Mouse (Mus musculus) liver, embryonic 12.5 days (tissue): Measurements from ENCODE around the gene Tmem53. TPM values are rescaled to one million over a fixed set of nuclear protein-coding genes. Genes with fewer than 3 reads are reported as not detected.

ENCODE experiments used
- ATAC-seq: fragments of 200-750 bp; cut with Nextera tagmentation; 2 replicates; pipeline ENCODE4 v1.8.0; 2017; ENCODE audit warnings: moderate number of reproducible peaks, mild to moderate bottlenecking, moderate library complexity
- H3K27ac ChIP-seq: fragments of 300-500 bp; sonication (generic); 2 replicates; pipeline ENCODE4 v1.5.1; 2016; ENCODE audit warnings: mild to moderate bottlenecking
- H3K27me3 ChIP-seq: fragments of 300-500 bp; sonication (generic); replicated peaks from 2 replicates; pipeline ENCODE4 v1.6.1; 2016; ENCODE audit warnings: mild to moderate bottlenecking, moderate library complexity
- H3K36me3 ChIP-seq: fragments of 300-500 bp; sonication (generic); 2 replicates; pipeline ENCODE4 v1.6.1; 2016; ENCODE audit warnings: mild to moderate bottlenecking, moderate library complexity
- H3K4me1 ChIP-seq: fragments of 300-500 bp; sonication (generic); 2 replicates; pipeline ENCODE4 v1.6.1; 2016
- H3K4me2 ChIP-seq: fragments of 300-500 bp; sonication (generic); 2 replicates; pipeline ENCODE4 v1.6.1; 2016; ENCODE audit warnings: mild to moderate bottlenecking, moderate library complexity
- H3K4me3 ChIP-seq: fragments of 300-500 bp; sonication (generic); 2 replicates; pipeline ENCODE4 v1.5.1; 2016; ENCODE audit warnings: mild to moderate bottlenecking, moderate library complexity
- H3K9ac ChIP-seq: fragments of 300-500 bp; sonication (generic); 2 replicates; pipeline ENCODE4 v1.6.1; 2016; ENCODE audit warnings: mild to moderate bottlenecking, moderate library complexity
- H3K9me3 ChIP-seq: fragments of 300-500 bp; sonication (generic); replicated peaks from 2 replicates; pipeline ENCODE4 v1.6.1; 2016; ENCODE audit warnings: mild to moderate bottlenecking, moderate library complexity
- WGBS: fragments of 180-500 bp; shearing (Covaris S2); methylation state at CpG from one replicate; pipeline ENCODE4 v1.1.7; 2016; ENCODE audit not compliant: insufficient replicate concordance; 5-methylcytosine and 5-hydroxymethylcytosine counted together
- polyA plus RNA-seq: library from polyadenylated mRNA; unstranded; fragments of >200 nt; fragmentation: Nextera tagmentation; extraction: Ambion mirVana; gene quantifications from 2 replicates; pipeline ENCODE4 v1.2.1, GENCODE M21; 2016

The Tmem53 gene
- polyA plus RNA-seq, 1 experiment from 2014 or later = 2.3 TPM

DNA sequence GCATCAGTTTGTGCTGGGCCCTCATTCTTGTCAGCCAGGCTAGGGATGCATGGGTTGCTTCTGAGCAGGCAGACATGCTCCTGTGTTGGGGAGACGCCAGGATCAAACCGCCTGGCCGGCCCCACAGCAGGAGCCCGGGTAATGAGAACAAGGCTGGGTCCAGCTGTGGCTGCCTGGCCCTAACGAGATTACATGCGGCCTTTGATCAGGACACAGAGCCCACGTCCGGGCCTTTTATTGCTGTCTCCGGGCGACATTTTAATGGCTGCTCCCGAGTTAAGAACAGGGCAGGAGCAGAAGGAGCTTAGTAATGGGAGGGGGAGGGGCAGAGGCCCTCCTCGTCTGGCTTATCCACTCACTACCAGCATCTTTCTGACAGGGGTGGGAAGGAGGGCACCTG lies 20.7 kb downstream of the Tmem53 start:
- Histone ChIP-seq H3K27ac (no peak overlapping the region), H3K4me2 (no peak overlapping the region)

DNA sequence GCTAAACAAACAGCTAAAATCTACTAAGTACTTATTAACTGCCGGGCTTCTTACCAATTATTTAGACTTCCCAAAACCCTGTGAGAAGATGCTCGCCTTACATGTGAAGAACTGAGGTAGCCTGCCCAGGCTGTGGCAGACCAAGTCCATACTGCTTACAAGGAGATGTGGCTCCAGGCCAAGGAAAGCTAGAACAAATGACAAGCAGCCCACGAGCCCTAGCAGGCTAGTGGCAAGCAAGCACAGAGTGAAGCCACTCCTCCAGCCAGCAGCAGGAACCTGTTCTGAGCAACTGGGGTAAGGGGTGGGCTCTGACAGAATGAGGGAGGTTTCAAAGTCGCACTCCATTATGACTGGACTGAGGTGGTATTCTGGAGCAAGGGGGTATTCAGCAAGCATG lies 23.0 kb downstream of the Tmem53 start:
- Histone ChIP-seq H3K4me2 (no peak overlapping the region), H3K27ac (no peak overlapping the region), H3K36me3 (peaks cover 86% of the 10 kb centered on the region), H3K9me3 (peaks cover 9% of the 10 kb centered on the region), H3K4me3 (no peak overlapping the region), H3K4me1 (no peaks in the 10 kb centered on the region), H3K9ac (no peak overlapping the region), H3K27me3 (no peaks in the 10 kb centered on the region)
- ATAC-seq = no peak
- 82% methylated on average over 4 of the region's 4 CpGs for WGBS

More for the DNA sequence above, 20.7 kb downstream of the Tmem53 start:
- Histone ChIP-seq H3K9me3 (peaks cover 9% of the 10 kb centered on the region), H3K36me3 (peaks cover 64% of the 10 kb centered on the region), H3K27me3 (peaks cover 4% of the 10 kb centered on the region; the same call in 1 of the 2 replicates), H3K4me1 (no peaks in the 10 kb centered on the region), H3K4me3 (no peak overlapping the region), H3K9ac (no peak overlapping the region)
- whole genome bisulfite sequencing = 66% methylated on average over 12 of the region's 12 CpGs
- no peak for ATAC-seq

DNA sequence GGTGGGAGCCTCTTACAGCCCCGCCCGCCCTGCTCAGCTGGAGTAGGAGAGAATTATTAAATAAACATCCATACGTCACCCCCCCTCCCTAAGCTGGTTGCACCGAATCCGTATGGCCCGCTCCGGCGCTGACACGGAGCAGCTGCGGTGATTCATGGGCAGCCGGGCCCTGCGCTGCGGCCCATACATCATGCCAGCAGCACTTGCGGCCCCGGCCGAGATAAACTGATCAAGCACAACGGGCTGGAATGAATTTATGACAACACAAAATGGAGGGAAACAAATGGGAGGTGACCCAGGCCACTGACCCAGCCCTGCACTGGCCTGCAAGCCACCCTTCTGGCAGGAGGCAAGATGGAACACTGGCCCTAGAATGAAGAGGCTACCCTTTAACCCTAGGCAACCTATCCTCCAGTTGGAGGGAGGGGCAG lies 24.5 kb downstream of the Tmem53 start:
- 81% methylated on average over 17 of the region's 17 CpGs for WGBS
- no peak overlapping the region for H3K27ac ChIP-seq
- H3K9me3 ChIP-seq = peaks cover 9% of the 10 kb centered on the region
- H3K36me3 ChIP-seq = peaks cover 100% of the 10 kb centered on the region
- no peak for ATAC-seq
- no peak overlapping the region for H3K4me2 ChIP-seq
- no peaks in the 10 kb centered on the region for H3K27me3 ChIP-seq
- H3K9ac ChIP-seq = no peak overlapping the region
- H3K4me1 ChIP-seq = no peaks in the 10 kb centered on the region
- H3K4me3 ChIP-seq = no peak overlapping the region

DNA sequence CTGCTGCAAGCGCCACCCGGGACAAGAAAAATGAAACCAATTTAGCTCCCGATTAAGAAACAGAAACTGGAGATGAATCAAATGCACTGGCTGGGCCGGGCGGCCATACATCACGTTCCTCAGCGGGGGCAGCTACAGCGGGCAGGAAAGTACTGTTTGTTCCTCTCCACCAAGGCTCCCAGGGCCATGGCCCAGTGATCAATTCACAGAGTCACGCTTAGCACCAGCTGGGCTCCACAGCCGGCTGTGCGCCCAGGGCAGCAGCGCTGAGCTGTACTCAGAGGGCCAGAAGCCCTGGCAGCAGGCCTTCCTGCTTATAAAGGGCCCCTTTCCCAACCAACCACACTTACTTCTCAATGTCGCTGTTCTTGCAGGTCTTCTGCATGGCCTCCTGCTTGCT lies 25.3 kb downstream of the Tmem53 start:
- peaks cover 9% of the 10 kb centered on the region for H3K9me3 ChIP-seq
- H3K36me3 ChIP-seq = peaks cover 100% of the 10 kb centered on the region
- H3K4me3 ChIP-seq = no peak overlapping the region
- H3K4me2 ChIP-seq = no peak overlapping the region
- H3K27me3 ChIP-seq = no peaks in the 10 kb centered on the region
- H3K4me1 ChIP-seq = no peaks in the 10 kb centered on the region
- H3K27ac ChIP-seq = no peak overlapping the region
- WGBS = 87% methylated on average over 13 of the region's 13 CpGs
- H3K9ac ChIP-seq = no peak overlapping the region
- ATAC-seq = no peak

DNA sequence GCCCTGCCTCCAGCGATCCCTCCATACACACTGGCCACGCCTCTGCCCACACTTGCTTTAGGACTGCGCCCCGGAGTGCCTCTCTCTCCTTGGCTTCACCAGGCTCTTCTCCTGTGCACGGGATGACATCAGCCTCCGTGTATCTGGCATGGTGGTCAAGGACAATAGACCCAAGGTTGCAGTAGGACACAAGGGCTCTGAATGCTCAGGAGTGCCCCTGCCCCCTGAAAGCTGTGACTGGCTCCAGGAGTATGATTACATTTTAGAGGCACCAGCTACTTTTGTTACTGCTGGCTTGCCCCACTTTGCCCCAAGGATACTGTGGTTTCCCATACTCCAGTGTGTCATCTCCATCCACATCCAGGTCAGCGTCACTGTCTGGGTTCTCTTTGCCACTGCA lies 25.9 kb downstream of the Tmem53 start:
- peaks cover 100% of the 10 kb centered on the region for H3K36me3 ChIP-seq

DNA sequence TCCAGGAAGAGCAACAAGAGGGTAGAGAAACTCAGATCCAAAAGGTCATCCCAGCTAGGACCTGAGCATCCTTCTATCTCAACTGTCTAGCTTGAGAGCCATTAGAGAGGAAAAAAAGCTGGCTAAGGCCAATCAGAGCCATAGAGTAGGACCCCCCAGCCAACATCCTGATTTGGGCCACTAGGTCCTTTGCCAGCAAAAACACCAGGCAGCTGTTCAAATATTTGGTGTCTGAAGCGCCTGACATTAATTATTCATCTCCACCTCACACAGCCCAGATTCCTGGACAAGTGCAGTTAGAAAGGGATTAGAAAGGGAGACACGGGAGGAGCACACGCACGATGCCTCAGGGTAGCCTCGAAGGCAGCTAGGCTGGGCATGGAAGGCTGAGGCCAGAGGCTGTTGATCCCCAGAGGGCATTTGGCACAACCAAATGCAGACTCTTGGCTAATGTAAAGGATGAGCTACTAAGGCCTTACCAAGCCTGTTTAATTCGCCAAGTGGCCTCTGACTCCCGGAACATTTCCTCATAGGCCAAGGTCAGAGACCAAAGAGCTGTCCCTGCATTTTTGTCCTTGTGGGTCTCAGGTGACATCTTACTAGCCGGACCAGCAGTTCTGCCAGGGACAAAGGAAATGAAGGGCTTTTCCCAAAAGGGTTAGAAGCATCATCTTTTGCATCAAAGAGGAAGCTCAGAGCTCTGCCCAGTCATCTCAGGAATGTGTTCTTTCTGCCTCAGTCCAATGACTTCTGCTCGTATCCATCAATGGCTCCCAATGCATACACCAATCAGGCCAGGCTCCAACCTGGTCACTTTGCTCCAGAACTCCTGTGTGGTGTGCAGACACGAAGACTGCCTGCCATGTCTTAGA lies 26.9 kb downstream of the Tmem53 start:
- no peak overlapping the region for H3K4me3 ChIP-seq
- ATAC-seq = no peak
- no peak overlapping the region for H3K27ac ChIP-seq
- H3K4me1 ChIP-seq = peaks cover 9% of the 10 kb centered on the region
- peaks cover 9% of the 10 kb centered on the region for H3K9me3 ChIP-seq
- H3K9ac ChIP-seq = no peak overlapping the region
- H3K4me2 ChIP-seq = no peak overlapping the region
- 84% methylated on average over 10 of the region's 10 CpGs for WGBS
- no peaks in the 10 kb centered on the region for H3K27me3 ChIP-seq
- H3K36me3 ChIP-seq = peaks cover 100% of the 10 kb centered on the region

More for the DNA sequence above, 25.9 kb downstream of the Tmem53 start:
- Histone ChIP-seq H3K4me2 (no peak overlapping the region), H3K4me3 (no peak overlapping the region), H3K27ac (no peak overlapping the region), H3K27me3 (no peaks in the 10 kb centered on the region), H3K9ac (no peak overlapping the region), H3K9me3 (peaks cover 9% of the 10 kb centered on the region), H3K4me1 (no peaks in the 10 kb centered on the region)
- WGBS = 85% methylated on average over 7 of the region's 7 CpGs
- ATAC-seq = no peak

DNA sequence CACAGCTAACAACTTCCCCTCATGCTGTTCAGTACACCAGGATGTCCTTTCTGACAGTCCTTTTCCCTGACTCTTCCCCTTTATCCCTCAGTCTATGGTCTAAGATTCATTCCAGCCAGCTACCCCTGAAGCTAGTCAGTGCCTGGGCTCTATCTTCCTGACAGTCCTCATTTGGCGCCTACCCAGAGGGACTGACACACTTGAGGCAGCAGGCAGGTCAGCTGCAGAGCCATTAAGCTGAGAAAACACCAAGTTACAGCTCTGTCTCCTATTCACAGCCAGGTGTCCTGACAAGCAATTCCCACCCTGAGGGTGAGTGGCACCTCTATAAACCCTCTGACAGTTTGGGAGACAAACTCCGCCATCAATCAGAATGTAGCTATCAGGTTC lies 27.5 kb downstream of the Tmem53 start:
- peaks cover 6% of the 10 kb centered on the region for H3K9me3 ChIP-seq
- H3K27ac ChIP-seq = no peak overlapping the region
- H3K27me3 ChIP-seq = no peaks in the 10 kb centered on the region
- ATAC-seq = no peak
- 81% methylated on average over 2 of the region's 2 CpGs for WGBS
- peaks cover 15% of the 10 kb centered on the region for H3K4me1 ChIP-seq
- no peak overlapping the region for H3K9ac ChIP-seq
- H3K36me3 ChIP-seq = peaks cover 100% of the 10 kb centered on the region
- H3K4me3 ChIP-seq = no peak overlapping the region
- H3K4me2 ChIP-seq = no peak overlapping the region

DNA sequence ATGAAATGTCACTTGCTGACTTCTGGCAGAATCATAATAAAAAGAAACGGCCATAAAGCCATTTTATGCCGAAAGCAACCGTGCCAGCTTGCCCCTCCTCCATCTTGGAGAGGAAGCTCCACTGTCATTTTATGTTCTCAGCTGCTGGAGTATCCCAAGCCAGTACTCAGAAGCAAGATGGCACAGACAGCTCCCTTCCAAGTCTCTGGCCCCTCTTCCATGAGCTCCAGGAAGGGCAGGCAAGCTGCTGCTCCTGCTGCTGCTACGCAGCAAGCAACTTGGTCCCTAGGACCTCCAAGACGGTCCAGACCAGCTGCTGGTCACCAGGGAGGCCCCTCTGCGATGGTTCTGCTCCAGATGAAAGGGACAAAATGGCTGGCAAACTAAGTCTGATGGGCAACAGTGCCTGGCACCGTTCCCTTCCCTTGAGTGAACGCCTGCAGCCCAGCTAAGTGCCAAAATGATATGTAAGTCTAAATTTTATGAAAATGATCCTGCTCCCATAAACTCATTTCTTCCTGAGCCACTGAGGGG lies 28.7 kb downstream of the Tmem53 start:
- H3K9ac ChIP-seq = no peak overlapping the region
- no peaks in the 10 kb centered on the region for H3K27me3 ChIP-seq
- H3K36me3 ChIP-seq = peaks cover 100% of the 10 kb centered on the region
- no peak overlapping the region for H3K27ac ChIP-seq
- H3K4me3 ChIP-seq = no peak overlapping the region
- 88% methylated on average over 8 of the region's 8 CpGs for WGBS
- no peak overlapping the region for H3K4me2 ChIP-seq
- H3K9me3 ChIP-seq = no peaks in the 10 kb centered on the region
- H3K4me1 ChIP-seq = peaks cover 28% of the 10 kb centered on the region
- no peak for ATAC-seq

DNA sequence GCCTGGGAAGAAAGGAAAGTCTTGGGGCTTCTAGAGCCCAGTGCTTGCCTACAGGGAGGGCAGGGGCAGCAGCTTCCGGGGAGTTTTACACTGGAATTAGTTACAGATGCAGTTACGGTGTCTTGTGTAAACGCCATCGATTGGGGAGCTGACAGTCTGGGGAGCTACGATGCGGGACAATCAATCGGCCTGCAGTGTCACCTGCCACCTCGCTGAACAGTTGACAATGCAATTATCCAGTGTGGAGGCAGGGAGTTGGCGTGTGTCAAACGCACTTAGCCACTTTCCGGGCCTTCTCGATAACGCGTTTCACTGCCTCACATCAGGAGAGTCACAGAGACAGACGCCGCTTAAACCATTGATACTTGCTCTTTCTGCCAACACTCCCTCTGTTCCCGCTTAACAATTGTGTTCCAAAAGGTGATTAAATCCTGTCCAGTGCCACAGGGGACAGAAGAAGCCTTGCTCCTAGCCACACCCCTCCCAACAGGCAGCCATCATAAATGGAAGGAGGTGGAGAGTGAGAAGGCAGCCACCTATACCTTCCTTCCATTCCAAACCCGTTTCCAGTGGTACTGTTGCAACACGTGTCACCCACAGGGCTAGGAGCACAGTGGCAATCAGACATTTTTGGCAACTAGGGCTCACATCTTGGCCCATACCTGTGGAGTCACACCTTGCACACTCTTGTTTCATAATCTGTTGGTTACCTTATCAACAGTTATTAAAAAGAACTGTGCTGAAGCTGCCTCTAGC lies 29.5 kb downstream of the Tmem53 start:
- no peaks in the 10 kb centered on the region for H3K9me3 ChIP-seq
- H3K9ac ChIP-seq = no peak overlapping the region
- ATAC-seq = no peak
- no peak overlapping the region for H3K4me3 ChIP-seq
- 87% methylated on average over 19 of the region's 19 CpGs for WGBS
- H3K4me1 ChIP-seq = peaks cover 28% of the 10 kb centered on the region
- no peak overlapping the region for H3K4me2 ChIP-seq
- H3K27ac ChIP-seq = no peak overlapping the region
- peaks cover 100% of the 10 kb centered on the region for H3K36me3 ChIP-seq
- no peaks in the 10 kb centered on the region for H3K27me3 ChIP-seq

DNA sequence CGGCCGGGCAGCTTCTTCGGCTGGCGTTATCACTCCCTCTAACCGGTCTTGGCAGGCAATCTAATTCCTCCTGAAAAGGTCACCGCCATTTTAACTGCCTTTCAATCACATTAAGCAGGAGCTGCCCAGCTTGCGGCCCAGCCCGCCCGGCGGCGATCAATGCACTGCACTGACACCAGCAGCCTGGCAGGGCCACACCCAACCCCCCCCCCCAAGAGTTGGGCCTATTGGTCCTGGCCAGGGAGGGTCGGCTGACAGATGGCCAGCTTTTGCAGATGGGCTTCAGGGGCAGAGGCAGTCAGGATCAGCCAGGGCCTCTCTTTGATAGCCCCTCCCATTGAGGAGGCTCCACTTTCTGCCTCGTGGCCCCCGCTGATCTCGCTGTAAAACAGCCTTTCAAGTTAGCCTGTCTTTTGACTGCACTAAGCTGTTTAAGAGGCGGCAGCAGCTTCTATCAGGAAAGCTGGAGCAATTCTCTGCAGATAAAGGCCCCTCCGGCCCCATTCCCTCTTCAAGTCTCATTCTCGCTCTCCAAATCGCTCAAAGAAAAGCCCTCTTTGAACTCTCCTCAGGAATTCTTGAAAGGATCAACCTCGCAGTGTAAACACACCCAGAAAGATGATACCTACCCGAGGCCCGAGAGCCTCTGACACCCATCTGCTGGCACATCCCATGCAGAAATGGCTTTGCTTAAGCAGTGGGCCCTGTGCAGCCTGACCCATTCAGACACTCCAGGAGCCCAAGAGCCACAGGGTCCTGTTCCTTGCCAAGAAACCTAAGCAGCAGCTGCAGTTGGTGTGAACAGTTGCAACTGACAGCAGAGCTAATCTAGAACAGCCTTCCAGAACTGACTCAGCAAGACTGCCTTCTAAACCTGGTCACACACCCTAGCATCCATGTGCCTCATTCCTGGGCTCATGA lies 31.8 kb downstream of the Tmem53 start:
- Histone ChIP-seq H3K4me1 (peaks cover 44% of the 10 kb centered on the region), H3K27me3 (no peaks in the 10 kb centered on the region), H3K4me3 (no peak overlapping the region), H3K9me3 (no peaks in the 10 kb centered on the region), H3K4me2 (no peak overlapping the region), H3K36me3 (peaks cover 96% of the 10 kb centered on the region), H3K9ac (no peak overlapping the region), H3K27ac (no peak overlapping the region)
- ATAC-seq = no peak
- WGBS = 70% methylated on average over 22 of the region's 22 CpGs

DNA sequence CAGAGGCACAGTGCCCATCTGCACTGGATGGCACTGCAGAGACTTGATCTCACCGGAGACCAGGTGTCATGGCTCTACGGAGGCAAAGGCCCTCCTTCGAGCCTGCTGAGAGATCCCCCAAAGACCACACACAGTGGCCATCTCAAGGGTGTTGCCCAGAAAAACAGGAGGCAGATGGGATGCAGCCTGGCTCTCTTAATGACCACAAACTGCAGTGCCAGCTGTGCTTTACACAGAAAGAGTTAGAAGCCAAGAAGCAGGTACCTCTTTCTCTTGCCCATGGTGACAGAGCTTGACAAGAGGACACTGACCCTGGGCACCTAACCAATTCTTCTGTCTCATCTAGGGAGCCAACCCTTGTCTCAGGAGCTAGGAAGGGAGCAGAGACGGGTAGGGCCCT lies 32.6 kb downstream of the Tmem53 start:
- no peak for ATAC-seq
- H3K27ac ChIP-seq = no peak overlapping the region
- H3K4me2 ChIP-seq = no peak overlapping the region
- H3K4me1 ChIP-seq = peaks cover 46% of the 10 kb centered on the region
- WGBS = 73% methylated on average over 4 of the region's 4 CpGs
- no peaks in the 10 kb centered on the region for H3K27me3 ChIP-seq
- no peaks in the 10 kb centered on the region for H3K9me3 ChIP-seq
- peaks cover 88% of the 10 kb centered on the region for H3K36me3 ChIP-seq
- H3K4me3 ChIP-seq = no peak overlapping the region
- no peak overlapping the region for H3K9ac ChIP-seq
